Mouse (Mus musculus): ENCODE measurements around the gene Irf2bpl. TPM values are rescaled to one million over a fixed set of nuclear protein-coding genes. Genes with fewer than 3 reads are reported as not detected.
A peak's percentile ranks its signal among the peaks of the same experiment; 100 is the strongest.

The Irf2bpl gene
- polyA plus RNA-seq, 1 experiment from 2014 or later: 20.6 TPM

DNA sequence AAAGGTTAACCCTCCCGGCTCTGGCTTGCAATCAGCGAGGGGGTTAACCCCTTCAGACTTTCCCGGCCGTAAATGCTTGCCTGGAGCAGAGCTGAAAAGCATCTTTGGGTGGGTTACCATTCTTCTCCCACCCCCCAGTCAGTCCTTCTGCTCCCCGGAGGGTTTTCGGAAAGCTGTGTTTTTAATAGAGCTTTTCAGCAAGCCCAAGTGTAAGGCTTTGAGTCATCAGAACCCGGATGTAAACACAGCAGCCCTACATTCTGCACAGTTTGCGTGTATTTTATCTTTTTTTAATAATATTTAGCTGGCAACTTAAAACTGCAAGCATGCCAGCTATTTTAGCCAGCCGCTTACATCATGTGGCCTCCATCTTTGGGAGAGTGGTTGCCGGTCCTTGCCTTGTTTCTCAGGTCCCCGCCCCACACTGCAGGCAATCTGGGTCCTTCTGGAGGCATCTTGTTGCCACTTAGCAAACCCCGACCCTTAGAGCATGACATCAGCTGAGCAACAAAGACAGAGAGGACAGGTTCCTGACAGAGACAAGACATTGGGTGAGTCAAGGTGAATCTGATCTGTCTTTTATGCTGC lies 10.3 kb upstream of the Irf2bpl start:
- no peaks in the 10 kb centered on the region for H3K27me3 ChIP-seq (ENCODE audit: control insufficient read depth, insufficient read depth, low read length)
- peak overlapping the region; percentile 45 for H3K9ac ChIP-seq (ENCODE audit: low read length)
- peak overlapping the region; percentile 47 for H3K4me2 ChIP-seq (ENCODE audit: low read depth)
- peak overlapping the region; percentile 20 for H3K4me3 ChIP-seq (ENCODE audit: low read depth, low read length)
- H3K4me1 ChIP-seq (ENCODE audit: control insufficient read depth, insufficient read depth, low read length): peaks cover 67% of the 10 kb centered on the region
- H3K9me3 ChIP-seq (ENCODE audit: control insufficient read depth, low read length): no peaks in the 10 kb centered on the region
- WGBS: under 1% methylated on average over 12 of the region's 12 CpGs
- DNase-seq (ENCODE audit: low spot score) (peak; percentile 69), ATAC-seq (ENCODE audit: insufficient read depth, low FRiP score, low TSS enrichment) (peak; percentile 14; the same call in 1 of the 2 replicates)
- no peaks in the 10 kb centered on the region for H3K36me3 ChIP-seq (ENCODE audit: control insufficient read depth, insufficient read depth, low read length)
- peak overlapping the region; percentile 85 for H3K27ac ChIP-seq (ENCODE audit: low read depth, low read length)

- peak; percentile 79 for ATAC-seq (ENCODE audit: insufficient read depth, low FRiP score, low TSS enrichment)
- H3K4me3 ChIP-seq (ENCODE audit: low read depth, low read length): peak overlapping the region; percentile 20
- peak overlapping the region; percentile 45 for H3K9ac ChIP-seq (ENCODE audit: low read length)
- H3K9me3 ChIP-seq (ENCODE audit: control insufficient read depth, low read length): no peaks in the 10 kb centered on the region
- peak; percentile 93 for DNase-seq (ENCODE audit: low spot score)
- peaks cover 69% of the 10 kb centered on the region for H3K4me1 ChIP-seq (ENCODE audit: control insufficient read depth, insufficient read depth, low read length)
- H3K27ac ChIP-seq (ENCODE audit: low read depth, low read length): peak overlapping the region; percentile 85
- peak overlapping the region; percentile 48 for H3K4me2 ChIP-seq (ENCODE audit: low read depth)
- WGBS: 0% methylated on average over 21 of the region's 26 CpGs
- H3K36me3 ChIP-seq (ENCODE audit: control insufficient read depth, insufficient read depth, low read length): no peaks in the 10 kb centered on the region
- peaks cover 3% of the 10 kb centered on the region; the same call in 1 of the 2 replicates for H3K27me3 ChIP-seq (ENCODE audit: control insufficient read depth, insufficient read depth, low read length)
These were observed 9.7 kb upstream of the Irf2bpl start for GRCm38 (mm10) chr12:86894184-86894839.

DNA sequence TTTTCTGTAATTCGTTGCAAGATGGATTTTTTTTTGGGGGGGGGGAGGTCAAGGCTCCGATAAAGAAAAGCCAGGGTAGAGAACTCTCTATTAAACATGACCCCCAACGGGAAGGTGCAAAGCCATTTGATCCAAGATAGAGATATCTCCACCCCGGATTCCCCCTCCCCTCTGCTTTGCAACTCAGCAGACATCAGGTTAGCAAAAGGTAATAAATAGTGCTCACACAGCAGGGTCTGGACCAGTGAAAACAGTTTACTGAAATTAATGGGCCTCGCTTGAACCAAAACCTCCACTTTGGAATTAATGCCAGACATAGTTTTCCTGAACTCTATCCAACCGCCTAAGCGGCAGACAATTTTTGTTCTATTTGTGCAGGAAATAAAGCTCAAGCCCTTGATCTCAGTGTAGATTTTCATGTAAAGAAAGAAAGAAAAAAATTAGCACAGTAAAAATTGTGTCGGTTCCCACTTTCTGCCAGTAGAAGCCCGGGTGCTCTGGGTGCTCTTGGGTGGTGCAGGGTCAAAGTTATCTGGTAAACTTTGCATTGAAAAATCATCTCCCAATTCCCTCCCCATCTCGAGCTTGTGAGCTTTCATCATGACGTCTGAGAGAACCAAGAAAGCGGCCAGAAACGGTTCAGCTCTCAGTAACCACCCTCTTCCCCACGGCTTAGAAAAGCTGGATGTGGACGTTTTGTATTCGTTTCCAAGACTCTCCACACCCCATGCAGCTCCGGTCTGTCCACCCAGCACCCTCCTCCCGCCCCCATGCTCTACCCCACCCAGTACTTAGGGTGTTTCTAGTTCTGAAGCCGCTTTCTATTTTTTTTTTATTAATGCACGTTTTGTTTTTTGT lies 9.0 kb upstream of the Irf2bpl start:
- no peaks in the 10 kb centered on the region for H3K9me3 ChIP-seq (ENCODE audit: control insufficient read depth, low read length)
- H3K4me3 ChIP-seq (ENCODE audit: low read depth, low read length): peak overlapping the region; percentile 12
- H3K9ac ChIP-seq (ENCODE audit: low read length): peak overlapping the region; percentile 39
- WGBS: under 1% methylated on average over 20 of the region's 20 CpGs
- peak; percentile 53 for DNase-seq (ENCODE audit: low spot score)
- peaks cover 3% of the 10 kb centered on the region; the same call in 1 of the 2 replicates for H3K27me3 ChIP-seq (ENCODE audit: control insufficient read depth, insufficient read depth, low read length)
- H3K4me2 ChIP-seq (ENCODE audit: low read depth): peak overlapping the region; percentile 48
- no peaks in the 10 kb centered on the region for H3K36me3 ChIP-seq (ENCODE audit: control insufficient read depth, insufficient read depth, low read length)
- ATAC-seq (ENCODE audit: insufficient read depth, low FRiP score, low TSS enrichment): peak; percentile 13; the same call in 1 of the 2 replicates
- H3K4me1 ChIP-seq (ENCODE audit: control insufficient read depth, insufficient read depth, low read length): peaks cover 74% of the 10 kb centered on the region
- H3K27ac ChIP-seq (ENCODE audit: low read depth, low read length): peak overlapping the region; percentile 85

DNA sequence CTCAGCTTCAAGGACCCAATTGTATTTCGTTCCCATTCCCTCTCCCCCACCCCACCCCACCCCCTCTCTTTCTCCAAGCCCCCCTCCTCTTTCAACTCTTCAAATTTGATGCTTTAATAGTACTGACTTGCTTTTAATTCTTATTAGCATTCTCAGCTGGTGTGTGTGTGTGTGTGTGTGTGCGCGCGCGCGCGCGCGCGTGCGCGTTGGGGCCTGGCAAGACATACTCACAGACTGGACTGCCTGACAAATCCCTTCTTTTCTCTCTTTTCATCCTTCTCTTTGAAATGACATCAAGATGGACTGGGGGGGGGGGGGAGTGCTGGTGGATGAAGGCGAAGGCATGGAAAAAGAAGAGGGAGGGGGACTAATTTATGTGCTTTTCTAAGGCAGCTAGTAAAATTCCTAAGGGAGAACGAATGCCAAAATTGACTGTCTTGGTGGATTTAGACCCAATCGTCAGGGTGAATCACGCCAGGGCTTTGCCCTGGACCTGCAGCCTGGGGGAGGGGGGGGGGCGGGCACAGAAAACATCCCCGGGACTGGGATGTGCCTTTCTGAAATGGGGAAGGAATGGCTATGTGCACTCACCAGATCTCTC lies 8.2 kb upstream of the Irf2bpl start:
- ATAC-seq (ENCODE audit: insufficient read depth, low FRiP score, low TSS enrichment) (no peak), DNase-seq (ENCODE audit: low spot score) (peak; percentile 74)
- no peaks in the 10 kb centered on the region for H3K36me3 ChIP-seq (ENCODE audit: control insufficient read depth, insufficient read depth, low read length)
- 0% methylated on average over 18 of the region's 18 CpGs for WGBS
- H3K4me1 ChIP-seq (ENCODE audit: control insufficient read depth, insufficient read depth, low read length): peaks cover 74% of the 10 kb centered on the region
- no peak overlapping the region for H3K9ac ChIP-seq (ENCODE audit: low read length)
- no peaks in the 10 kb centered on the region for H3K9me3 ChIP-seq (ENCODE audit: control insufficient read depth, low read length)
- H3K27me3 ChIP-seq (ENCODE audit: control insufficient read depth, insufficient read depth, low read length): peaks cover 3% of the 10 kb centered on the region; the same call in 1 of the 2 replicates
- peak overlapping the region; percentile 85 for H3K27ac ChIP-seq (ENCODE audit: low read depth, low read length)
- H3K4me3 ChIP-seq (ENCODE audit: low read depth, low read length): no peak overlapping the region
- peak overlapping the region; percentile 48 for H3K4me2 ChIP-seq (ENCODE audit: low read depth)

- ATAC-seq (ENCODE audit: insufficient read depth, low FRiP score, low TSS enrichment): no peak
- peak overlapping the region; percentile 48 for H3K4me2 ChIP-seq (ENCODE audit: low read depth)
- peaks cover 3% of the 10 kb centered on the region; the same call in 1 of the 2 replicates for H3K27me3 ChIP-seq (ENCODE audit: control insufficient read depth, insufficient read depth, low read length)
- H3K27ac ChIP-seq (ENCODE audit: low read depth, low read length): peak overlapping the region; percentile 85
- peak; percentile 74 for DNase-seq (ENCODE audit: low spot score)
- H3K4me3 ChIP-seq (ENCODE audit: low read depth, low read length): peak overlapping the region; percentile 19
- WGBS: under 1% methylated on average over 37 of the region's 37 CpGs
- peak overlapping the region; percentile 46 for H3K9ac ChIP-seq (ENCODE audit: low read length)
- H3K4me1 ChIP-seq (ENCODE audit: control insufficient read depth, insufficient read depth, low read length): peaks cover 68% of the 10 kb centered on the region
- H3K9me3 ChIP-seq (ENCODE audit: control insufficient read depth, low read length): no peaks in the 10 kb centered on the region
- H3K36me3 ChIP-seq (ENCODE audit: control insufficient read depth, insufficient read depth, low read length): no peaks in the 10 kb centered on the region
These were observed 7.4 kb upstream of the Irf2bpl start for GRCm38 (mm10) chr12:86891786-86892702.

GRCm38 (mm10) chr12:86891454-86891785 lies 6.8 kb upstream of the Irf2bpl start:
- Histone ChIP-seq H3K4me3 (ENCODE audit: low read depth, low read length) (peak overlapping the region; percentile 19; the same call in 1 of the 2 replicates), H3K27ac (ENCODE audit: low read depth, low read length) (peak overlapping the region; percentile 85), H3K9ac (ENCODE audit: low read length) (peak overlapping the region; percentile 46), H3K27me3 (ENCODE audit: control insufficient read depth, insufficient read depth, low read length) (peaks cover 3% of the 10 kb centered on the region; the same call in 1 of the 2 replicates), H3K36me3 (ENCODE audit: control insufficient read depth, insufficient read depth, low read length) (no peaks in the 10 kb centered on the region), H3K9me3 (ENCODE audit: control insufficient read depth, low read length) (no peaks in the 10 kb centered on the region), H3K4me1 (ENCODE audit: control insufficient read depth, insufficient read depth, low read length) (peaks cover 63% of the 10 kb centered on the region), H3K4me2 (ENCODE audit: low read depth) (peak overlapping the region; percentile 48)
- DNase-seq (ENCODE audit: low spot score) (no peak), ATAC-seq (ENCODE audit: insufficient read depth, low FRiP score, low TSS enrichment) (no peak)
- 7% methylated on average over 11 of the region's 11 CpGs for WGBS

DNA sequence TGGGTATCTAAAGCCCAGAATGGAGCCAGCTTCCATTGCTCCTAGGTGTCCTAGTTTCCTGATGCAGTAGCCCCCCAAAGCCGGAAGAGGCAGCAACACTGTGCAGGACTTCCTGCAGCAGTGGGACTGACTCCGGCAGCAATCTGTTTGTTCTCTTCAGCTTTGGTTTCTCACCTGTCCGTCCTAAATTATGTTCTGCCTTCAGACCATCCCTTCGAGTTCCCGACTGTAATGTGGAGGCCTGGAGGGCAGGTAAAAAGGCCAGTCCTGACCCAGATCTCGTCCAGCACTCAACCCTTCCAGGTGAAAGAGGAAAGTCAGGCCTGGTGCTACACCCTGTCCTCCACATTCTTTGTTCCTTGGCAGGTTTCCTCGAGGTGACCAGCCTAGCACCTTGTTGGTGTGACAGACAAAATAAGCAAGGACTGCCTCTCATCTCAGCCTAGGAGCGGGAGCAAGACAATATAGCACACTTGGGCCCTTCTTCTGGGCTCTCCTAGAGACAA lies 6.3 kb upstream of the Irf2bpl start:
- H3K9ac ChIP-seq (ENCODE audit: low read length): no peak overlapping the region
- no peaks in the 10 kb centered on the region for H3K9me3 ChIP-seq (ENCODE audit: control insufficient read depth, low read length)
- H3K36me3 ChIP-seq (ENCODE audit: control insufficient read depth, insufficient read depth, low read length): no peaks in the 10 kb centered on the region
- peak overlapping the region; percentile 7; the same call in 1 of the 2 replicates for H3K27ac ChIP-seq (ENCODE audit: low read depth, low read length)
- H3K4me2 ChIP-seq (ENCODE audit: low read depth): no peak overlapping the region
- peaks cover 3% of the 10 kb centered on the region; the same call in 1 of the 2 replicates for H3K27me3 ChIP-seq (ENCODE audit: control insufficient read depth, insufficient read depth, low read length)
- no peak overlapping the region for H3K4me3 ChIP-seq (ENCODE audit: low read depth, low read length)
- 19% methylated on average over 8 of the region's 8 CpGs for WGBS
- ATAC-seq (ENCODE audit: insufficient read depth, low FRiP score, low TSS enrichment) (no peak), DNase-seq (ENCODE audit: low spot score) (no peak)
- H3K4me1 ChIP-seq (ENCODE audit: control insufficient read depth, insufficient read depth, low read length): peaks cover 58% of the 10 kb centered on the region

Data from neural tube, embryonic 11.5 days (tissue).